Mouse (Mus musculus): ENCODE data around the gene Cib3. TPM values are rescaled to one million over a fixed set of nuclear protein-coding genes. Genes with fewer than 3 reads are reported as not detected.

Gene Cib3
- not detected for total RNA-seq (2021)
- long read RNA-seq, experiment 1 = 0 reads
- long read RNA-seq, experiment 2 = 0 reads

DNA sequence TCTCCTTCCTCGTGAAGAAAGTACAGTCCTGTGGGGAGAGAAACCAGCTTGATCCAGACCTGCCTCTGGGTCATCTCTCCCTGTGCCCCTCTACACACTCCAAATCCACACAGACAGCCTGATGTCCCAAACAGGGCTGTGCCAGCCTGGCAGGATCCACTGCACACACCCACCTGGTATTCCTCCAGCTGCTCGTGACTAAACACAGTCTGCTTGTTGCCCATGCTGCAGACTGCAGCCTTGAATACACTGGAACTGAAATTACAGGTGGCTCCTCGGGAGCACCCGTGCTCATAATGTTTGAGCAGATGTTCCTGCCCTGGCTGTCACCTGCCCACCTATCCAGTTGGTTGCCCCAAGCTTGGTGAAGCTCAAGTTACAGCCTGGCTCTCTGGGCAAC, at the start of gene Cib3:
Gene Cib3, minus strand, starts transcription at position 87 of the 400 bp plus-strand sequence.
- no peak for DNase-seq

DNA sequence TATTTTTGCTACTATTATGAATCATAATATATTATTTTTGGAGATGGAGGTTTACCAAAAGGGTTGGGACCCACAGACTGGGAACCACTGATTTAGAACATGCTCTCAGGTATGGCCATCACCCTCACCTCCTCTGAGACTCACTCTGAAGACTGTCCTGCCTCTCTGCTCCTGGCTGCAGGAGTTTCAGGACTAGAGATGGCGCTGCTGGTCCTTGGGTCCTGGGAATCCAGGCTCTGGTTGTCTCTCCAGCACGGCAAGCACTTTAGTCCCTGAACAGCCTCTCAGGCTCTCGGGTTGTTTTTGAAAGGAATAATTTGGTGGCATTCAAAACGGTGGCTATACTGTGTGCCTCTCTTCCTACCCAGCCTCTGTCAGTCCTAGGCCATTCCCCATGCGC, 49.2 kb upstream of the Cib3 start:
- DNase-seq = no peak

DNA sequence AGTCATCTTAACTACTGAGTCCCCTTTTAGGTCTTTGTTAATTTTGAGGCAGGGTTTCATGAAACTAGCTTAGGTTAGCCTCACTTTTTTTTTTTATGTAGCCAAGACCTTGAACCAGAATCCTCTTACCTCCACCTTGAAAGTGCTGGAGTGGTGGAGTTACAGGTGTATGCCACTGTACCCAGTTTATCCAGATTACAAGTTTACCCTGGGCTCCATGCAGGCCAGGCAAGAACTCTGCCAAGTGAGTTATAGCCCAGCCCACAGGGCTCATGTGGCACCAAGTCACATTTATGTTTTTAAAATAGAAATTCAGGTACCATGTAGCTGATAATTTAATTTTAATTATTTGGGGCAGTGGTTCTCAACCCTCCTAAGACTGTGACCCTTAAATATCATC, 48.8 kb upstream of the Cib3 start:
- DNase-seq = no peak

DNA sequence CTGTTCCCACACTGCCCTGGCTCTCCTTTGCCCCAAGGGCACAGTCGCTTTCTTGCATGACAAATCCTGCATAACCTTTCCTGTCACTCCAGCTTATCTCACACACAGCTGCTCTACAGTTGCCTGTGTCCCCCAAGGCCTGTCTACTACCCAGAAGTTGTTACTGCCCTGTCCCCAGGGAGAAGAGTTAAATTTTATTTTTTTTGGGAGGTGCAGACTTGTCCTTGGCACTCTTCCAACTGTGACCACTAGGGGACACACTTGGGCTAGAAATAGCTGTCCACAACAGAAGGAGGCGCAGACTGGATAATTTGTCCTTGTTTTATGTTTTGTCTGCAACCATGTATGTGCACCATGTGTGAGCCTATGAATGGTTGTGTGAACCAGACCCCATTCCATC, 48.4 kb upstream of the Cib3 start:
- DNase-seq = no peak

DNA sequence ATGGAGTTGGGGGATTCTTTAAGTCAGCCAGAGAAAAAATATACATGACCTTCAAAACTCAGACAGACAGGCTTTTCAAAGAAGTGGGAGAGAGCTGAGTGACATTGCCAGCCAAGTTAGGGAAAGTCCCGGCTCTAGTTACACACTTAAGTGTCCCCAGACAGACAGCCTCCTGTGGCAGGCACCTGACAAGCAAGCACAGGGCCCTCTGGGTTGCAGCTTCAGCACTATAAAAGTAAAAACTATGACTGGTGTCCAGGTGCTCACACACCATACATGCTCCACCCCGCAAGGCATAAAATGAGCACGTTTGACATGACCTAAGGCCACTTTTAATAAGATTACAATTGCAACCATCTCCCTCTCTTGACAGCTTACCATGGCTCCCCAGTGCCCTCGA, 47.9 kb upstream of the Cib3 start:
- no peak for DNase-seq

DNA sequence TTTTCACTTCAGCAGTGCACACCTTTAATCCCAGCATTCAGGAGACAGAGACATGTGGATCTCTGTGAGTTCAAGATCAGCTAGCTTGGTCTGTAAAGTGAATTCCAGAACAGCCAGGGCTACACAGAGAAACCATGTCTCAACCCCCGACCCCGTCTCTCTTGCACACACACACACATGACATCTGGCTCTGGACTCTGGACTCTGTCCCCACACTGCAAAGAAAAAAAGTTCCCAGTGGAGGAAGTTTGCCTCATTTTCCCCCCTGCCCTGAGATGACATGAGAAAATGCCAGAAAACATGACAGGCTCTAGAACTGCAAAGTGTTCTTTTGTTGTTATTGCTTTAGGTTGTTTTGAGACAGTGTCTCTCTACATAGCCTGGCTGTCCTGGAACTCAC, 47.2 kb upstream of the Cib3 start:
- no peak for DNase-seq

DNA sequence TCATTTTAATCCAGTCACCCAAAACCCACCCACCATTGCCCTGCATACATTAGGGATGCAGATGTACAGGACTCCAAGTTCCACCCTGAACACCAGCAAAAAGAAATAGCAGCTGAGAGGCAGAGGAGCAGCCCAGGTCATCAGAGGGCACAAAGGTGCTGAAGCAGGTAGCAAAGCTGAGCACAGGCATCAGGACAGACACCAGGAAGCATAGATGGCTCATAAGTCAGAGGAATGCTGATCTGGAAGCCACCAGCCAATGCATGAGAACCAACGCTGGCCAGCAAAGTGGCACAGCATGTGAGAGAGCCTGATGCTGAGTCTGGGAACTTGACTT, 45.2 kb upstream of the Cib3 start:
- DNase-seq = no peak

DNA sequence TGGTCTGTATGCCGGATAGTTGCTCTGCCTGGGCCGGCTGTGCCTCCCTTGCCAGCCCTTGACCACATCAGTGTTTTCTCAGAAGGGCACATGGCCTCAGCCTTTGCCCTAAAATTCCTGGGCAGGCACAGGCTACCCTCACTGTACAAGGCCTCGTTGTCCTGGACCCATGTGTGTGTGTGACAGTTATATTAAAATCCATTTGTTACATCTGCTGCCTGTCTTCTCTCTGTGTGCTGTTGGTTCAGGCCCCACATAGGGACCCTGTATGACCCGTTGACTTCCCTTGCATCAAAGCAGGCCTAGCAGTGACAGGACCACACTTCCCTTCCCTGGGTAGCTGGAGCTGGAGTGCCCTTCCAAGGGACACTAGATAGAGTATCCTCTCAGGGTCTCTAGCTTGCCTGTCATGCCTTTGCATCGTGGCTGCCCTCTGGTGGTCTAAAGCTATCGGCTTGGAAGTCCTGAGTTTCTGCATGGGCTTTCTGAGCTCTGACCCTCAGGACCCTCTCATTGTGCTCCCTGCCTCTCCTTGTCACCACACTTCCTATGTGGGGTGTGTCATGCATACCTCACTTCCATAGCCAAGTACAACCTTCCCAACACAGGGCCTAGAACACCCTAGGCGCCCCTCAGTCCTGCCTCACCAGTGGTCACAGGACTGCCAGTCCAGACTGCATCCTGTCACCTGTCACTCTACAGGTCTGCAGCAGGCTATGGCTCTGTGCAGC, 44.7 kb upstream of the Cib3 start:
- peak; percentile 32 for DNase-seq

DNA sequence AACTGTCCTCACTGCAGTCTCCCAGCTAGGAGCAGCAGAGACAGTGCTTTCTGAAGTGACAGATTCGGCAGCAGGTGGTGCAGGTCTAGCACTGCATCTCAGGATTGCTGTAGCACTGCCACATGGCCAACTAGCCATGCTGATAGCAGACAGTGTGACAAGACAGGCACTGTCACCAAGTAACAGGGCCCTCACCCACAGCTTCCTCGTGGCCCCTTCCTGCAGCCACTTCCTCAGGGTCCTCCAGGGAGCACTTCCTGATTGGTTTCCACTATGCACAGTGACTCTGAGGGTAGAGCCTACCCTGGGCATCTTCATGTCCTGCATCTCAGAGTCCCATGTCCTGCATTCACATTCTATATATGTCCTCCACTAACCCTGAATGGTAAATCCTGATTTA, 32.0 kb upstream of the Cib3 start:
- DNase-seq = no peak

DNA sequence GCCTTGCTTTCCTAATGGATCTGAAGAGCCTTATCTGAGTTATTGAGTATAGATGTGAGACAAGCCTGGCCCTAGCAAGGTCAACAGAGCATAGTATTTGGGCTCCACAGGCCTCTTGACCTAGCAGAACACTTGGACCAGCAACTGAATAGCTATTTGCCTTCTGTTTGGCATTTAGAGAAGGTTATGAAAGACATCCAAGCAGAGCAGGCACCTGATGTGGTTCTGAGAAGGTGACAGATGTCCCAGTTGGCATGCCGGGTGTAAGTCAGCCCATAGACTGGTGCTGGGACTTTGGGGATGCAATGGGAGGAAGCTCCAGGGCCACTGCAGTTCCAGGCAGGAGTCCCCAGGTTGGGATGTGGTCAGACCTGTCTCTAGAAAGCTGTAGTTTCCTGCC, 29.6 kb upstream of the Cib3 start:
- no peak for DNase-seq

DNA sequence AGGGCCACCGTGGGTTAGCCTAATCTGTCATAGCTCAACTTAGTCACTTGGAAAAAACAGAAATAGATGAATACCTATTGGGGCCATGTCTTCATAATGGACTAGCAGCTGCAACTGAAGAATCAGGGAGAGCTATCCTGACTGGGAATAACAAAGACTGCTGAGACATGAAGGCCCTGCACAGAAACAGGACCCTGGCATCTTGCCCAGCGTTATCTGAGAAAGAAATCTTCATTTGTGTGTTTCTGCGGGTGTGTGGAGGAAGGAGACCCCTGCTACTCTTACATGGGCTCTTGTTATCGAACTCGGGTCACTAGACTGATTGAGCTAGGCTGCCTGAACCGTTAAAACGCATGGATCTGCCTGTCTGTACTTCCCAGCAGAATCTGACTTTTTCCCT, 28.3 kb upstream of the Cib3 start:
- DNase-seq = no peak

DNA sequence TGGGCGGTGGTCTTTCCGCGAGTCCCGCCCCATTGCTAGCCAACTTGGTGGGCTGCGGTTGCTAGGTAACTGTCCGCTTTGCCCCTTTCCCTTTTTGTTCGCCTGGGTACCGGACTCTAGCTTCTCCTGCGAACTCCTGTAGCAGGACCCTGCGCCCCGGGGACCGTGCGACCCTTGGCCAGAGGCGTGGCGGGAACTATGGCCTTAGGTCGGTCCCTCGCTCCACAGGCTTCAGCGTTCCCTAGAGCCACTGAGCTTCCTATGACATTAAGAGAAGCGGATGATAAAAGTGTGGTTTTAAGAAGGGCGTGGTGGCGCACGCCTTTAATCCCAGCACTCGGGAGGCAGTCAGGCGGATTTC, 27.7 kb upstream of the Cib3 start:
- DNase-seq = no peak

DNA sequence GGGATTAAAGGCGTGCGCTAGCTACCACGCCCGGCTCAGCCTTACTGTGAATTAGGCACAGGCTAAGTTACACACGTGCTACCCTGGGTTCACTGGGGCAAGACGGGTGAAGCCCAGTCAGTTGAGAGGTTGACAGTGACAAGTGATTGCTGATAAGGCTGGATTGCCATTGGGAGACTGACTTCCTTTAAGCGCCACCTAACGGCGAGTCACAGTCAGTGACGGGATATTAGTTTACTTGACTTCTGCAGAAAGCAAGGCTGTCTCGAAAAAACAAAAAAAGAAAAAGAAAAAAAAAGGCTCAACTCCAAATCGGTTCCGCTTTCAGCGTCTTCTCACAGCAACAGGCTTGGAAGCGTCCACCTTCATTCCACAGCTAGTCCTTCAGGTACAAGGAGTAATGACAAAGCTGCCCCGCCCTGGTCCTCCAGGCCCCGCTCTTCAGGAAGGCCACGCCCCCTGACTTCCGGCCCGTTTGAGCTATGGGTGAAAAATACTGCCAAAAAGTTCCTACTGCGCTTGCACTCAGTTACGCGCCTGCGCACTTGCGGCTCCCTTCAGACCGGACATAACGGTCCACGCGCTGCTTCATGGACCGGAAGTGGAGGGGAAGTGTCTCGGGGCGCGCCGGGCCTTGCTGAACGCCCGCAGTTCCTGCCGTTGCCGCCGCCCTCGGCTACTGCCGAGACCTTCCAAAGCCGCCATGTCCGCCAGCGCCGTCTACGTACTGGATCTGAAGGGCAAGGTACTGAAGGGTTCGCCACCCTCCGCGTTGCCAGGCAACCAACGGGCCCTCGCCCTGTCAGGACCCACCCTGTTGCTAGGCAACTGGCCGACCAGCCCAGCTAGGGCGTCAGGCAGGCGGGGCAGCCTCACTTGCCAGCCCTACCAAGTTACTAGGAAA, 27.1 kb upstream of the Cib3 start, which contains the start of gene Ap1m1:
Gene Ap1m1, plus strand, starts transcription at position 520 of the 904 bp plus-strand sequence.
- peak; percentile 97 for DNase-seq

DNA sequence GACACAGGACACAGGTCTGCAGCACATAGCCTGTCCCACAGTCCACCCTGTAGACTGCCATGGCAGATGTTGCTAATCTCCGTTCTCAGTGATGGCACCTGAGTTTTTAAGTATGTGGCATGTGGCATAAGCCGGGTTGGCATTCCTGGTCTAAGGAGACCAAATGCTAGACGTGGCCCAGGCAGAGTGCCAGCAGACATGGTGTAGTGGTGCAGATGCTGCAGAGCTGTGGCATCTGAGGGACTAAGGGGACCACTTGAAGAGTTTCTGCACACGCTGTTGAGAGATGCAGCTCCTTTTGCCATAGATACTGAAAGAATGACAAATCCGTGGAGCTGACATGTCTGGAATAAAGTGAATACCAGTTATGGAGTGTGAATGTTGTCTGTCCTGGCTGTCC, 10.0 kb upstream of the Cib3 start:
- DNase-seq = no peak

DNA sequence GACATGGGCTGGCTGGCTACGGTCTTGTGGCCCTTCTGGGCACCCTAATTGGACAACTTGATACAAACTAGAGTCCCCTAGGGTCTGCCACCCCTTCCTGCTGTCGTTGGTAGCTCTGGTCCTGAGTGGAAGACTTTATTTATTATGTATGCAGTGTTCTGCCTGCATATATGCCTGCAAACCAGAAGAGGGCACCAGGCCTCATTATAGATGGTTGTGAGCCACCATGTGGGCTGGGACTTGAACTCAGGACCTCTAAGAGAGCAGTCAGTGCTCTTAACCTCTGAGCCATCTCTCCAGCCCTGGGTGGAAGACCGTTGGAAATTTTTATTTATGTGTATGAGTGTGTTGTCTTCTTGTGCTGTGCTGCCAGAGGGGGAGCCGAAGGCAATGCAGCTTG, 8.1 kb upstream of the Cib3 start:
- DNase-seq = no peak

DNA sequence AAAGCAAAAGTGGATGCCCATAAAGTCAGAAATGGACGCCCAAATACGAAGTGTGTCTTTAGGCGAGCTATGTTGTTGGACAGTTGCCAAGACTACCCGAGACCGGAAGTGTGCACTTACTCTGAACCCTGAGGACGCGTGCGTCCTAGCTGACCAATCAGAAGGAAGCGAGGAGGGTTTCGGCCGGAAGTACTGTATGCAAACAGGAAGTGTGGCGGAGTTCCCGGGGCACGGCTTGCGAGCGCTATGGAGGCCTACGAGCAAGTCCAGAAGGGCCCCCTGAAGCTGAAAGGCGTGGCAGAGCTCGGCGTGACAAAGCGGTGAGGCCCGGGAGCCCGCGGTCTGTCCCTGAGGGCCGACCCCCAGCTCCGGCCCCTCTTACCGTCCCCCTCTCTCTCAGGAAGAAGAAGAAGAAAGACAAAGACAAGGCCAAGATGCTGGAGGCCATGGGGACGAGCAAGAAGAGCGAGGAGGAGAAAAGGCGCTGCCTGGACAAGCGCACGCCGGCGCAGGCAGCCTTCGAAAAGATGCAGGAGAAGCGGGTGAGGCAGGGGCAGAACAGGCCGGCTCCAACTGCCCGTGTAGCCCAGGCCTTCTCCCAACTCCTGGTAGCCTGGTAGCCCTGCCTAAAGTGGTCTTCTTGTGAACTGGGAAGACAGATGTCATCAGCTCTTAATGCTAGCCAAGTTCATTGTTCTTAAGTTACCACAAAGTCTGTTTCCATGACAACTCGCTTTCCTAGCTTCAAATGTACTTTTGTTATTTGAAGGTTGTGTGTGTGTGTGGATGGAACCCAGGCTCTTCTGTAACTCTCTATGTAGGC, 7.1 kb upstream of the Cib3 start, which contains the start of gene Fam32a:
Gene Fam32a, plus strand, starts transcription at position 190 of the 823 bp plus-strand sequence.
- peak; percentile 81 for DNase-seq

DNA sequence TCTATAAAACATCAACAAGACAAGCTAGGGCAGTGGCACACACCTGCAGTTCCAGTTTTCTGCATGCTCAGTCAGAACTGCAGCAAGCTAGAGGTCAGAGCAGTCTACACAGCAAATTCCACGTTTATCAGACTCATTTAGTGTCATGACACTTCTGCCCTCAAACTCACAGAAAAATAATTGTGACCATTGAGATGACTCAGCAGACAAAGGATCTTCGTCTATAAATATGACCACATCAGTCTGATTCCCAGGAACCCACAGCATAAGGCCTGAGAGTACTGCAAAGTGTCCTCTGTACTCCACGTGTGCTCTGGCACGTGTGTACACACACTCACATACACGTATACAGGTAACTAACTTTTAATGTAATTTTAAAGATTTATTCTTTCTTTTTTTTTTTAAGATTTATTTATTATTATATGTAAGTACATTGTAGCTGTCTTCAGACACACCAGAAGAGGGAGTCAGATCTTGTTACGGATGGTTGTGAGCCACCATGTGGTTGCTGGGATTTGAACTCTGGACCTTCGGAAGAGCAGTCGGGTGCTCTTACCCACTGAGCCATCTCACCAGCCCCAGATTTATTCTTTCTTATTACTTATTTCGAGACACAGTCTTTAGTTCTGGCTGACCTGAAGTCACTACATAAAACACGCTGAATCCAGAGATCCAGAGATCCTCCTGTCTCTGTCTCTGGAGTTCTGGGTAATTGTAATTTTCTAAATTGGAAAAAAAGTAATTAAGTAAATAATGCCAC, 6.3 kb upstream of the Cib3 start:
- DNase-seq = no peak

DNA sequence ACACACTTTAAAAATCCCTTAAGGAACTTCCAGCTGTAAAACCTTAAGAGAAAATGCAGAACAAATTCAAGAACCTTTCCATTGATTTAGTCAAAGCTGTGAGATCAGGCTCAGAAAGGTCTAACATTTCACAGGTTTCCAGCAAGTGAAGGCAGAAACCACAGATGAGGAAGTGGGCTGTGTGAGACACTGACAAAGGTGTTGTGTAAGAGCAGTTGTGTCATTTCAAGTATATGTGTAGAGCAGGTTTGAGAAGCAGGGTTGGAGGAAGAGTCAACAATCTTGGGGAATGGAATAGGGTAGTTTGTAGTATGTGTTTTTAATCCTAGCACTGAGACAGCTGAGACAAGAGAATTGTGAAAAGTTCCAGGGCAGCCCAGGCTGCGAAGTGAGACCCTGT, 3.2 kb upstream of the Cib3 start:
- no peak for DNase-seq

DNA sequence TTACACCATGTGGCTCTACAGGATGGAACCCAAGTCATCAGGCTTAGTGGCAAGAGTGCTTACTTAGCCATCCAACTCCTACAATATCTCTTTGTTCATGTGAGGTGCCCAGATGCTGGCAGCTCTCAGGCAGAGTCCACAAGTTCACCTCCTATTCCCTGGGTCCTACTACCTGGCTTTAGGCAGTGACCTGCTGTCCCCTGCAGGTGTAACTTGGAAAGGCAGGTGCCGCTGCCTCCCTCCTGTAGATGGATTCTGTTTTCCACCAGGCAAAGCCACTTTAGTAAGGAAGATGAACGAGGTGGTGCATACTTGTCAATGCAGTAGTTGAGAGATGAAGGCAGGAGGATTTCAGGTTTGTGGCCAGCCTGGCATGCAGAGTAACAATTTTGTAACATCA, 2.4 kb upstream of the Cib3 start:
- no peak for DNase-seq

DNA sequence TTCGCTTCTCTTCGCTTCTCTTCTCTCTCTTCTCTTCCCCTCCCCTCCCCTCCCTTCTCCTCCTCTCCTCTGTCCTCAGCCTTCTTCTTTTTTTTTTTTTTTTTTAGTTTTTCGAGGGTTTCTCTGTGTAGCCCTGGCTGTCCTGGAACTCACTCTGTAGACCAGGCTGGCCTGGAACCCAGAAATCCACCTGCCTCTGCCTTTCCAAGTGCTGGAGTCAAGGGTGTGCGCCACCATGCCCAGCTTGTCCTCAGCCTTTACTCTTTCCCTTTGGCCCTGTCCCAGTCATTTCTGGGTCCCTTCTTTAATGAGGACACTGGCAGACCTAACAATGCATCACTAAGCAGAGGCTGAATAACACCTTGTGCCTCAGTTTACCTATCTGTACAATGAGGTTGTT, 899 bp upstream of the Cib3 start, which contains the start of gene Gm11034:
Gene Gm11034, minus strand, starts transcription at position 101 of the 400 bp plus-strand sequence.
- no peak for DNase-seq

DNA sequence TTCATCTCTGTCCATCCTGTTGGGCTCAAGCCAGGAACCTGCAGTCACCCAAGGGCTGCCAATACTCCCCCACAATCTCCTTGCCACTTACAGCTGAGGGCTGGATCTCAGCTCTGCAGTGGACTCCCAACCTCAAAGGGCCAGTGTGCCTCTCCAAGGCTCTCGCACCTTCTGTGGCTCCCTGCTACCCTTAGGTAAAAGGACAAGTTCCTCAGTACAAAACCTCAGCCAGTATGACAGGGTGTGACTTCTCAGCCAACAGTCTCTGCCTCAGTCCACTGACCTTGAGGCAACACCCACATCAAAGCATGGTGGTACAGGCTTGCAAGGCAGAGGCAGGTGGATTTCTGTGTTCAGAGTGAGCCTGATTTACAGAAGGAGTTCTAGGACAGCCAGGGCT, 791 bp downstream of the Cib3 start:
- no peak for DNase-seq

DNA sequence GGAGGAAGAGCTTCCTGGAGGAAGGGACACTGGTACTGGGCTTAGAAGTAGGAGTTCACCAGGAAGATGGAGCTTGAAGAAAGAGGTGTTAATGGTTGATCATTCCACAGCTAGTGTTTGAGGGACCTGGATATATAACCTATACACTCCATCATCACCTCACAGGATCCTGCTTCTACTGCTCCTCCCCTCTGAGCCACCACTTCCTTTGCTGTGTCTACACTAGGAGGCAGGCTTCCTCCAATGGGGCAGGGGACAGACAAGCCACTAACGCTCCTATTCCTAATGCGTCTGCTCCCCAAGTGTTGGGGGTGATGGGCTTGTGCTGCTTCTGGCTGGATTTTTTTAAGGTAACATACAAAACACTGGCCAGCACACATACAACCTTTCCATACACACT, 1.9 kb downstream of the Cib3 start:
- DNase-seq = no peak

All from gastrocnemius, postnatal 10 days (tissue).